Mouse (Mus musculus): ENCODE measurements around the gene Srgap1.

Gene Srgap1

GRCm38 (mm10) chr10:121820846-121821245 lies 226.3 kb downstream of the Srgap1 start:
- 80% methylated on average over 7 of the region's 7 CpGs for WGBS

GRCm38 (mm10) chr10:121817983-121818382 lies 229.1 kb downstream of the Srgap1 start:
- WGBS, result 88% methylated on average over 7 of the region's 7 CpGs

GRCm38 (mm10) chr10:121807771-121808170 lies 239.3 kb downstream of the Srgap1 start:
- WGBS, result 94% methylated on average over 11 of the region's 11 CpGs

- WGBS, result 81% methylated on average over 11 of the region's 11 CpGs
Measured at GRCm38 (mm10) chr10:121806806-121807205, 240.3 kb downstream of the Srgap1 start.

- 86% methylated on average over 11 of the region's 11 CpGs for WGBS
Measured at GRCm38 (mm10) chr10:121805933-121806341, 241.2 kb downstream of the Srgap1 start.

GRCm38 (mm10) chr10:121804551-121804950 lies 242.6 kb downstream of the Srgap1 start:
- 96% methylated on average over 13 of the region's 13 CpGs for WGBS

- 96% methylated on average over 13 of the region's 13 CpGs for WGBS
Measured at GRCm38 (mm10) chr10:121800041-121800440, 247.1 kb downstream of the Srgap1 start.

- WGBS, result 77% methylated on average over 8 of the region's 8 CpGs
Measured at GRCm38 (mm10) chr10:121796027-121796802, 250.9 kb downstream of the Srgap1 start.

- 93% methylated on average over 12 of the region's 12 CpGs for WGBS
Measured at GRCm38 (mm10) chr10:121794486-121794885, 252.6 kb downstream of the Srgap1 start.

- 91% methylated on average over 17 of the region's 17 CpGs for WGBS
Measured at GRCm38 (mm10) chr10:121792661-121793060, 254.5 kb downstream of the Srgap1 start.

- 67% methylated on average over 6 of the region's 6 CpGs for WGBS
Measured at GRCm38 (mm10) chr10:121790078-121790477, 257.0 kb downstream of the Srgap1 start.

- WGBS, result 82% methylated on average over 3 of the region's 3 CpGs
Measured at GRCm38 (mm10) chr10:121788536-121788935, 258.6 kb downstream of the Srgap1 start.

GRCm38 (mm10) chr10:121781159-121781558 lies 266.0 kb downstream of the Srgap1 start:
- whole genome bisulfite sequencing, result 41% methylated on average over 14 of the region's 14 CpGs

GRCm38 (mm10) chr10:121775990-121776389 lies 271.1 kb downstream of the Srgap1 start:
- WGBS, result 45% methylated on average over 3 of the region's 3 CpGs

- WGBS, result 81% methylated on average over 4 of the region's 4 CpGs
Measured at GRCm38 (mm10) chr10:121773813-121774212, 273.3 kb downstream of the Srgap1 start.

GRCm38 (mm10) chr10:121770624-121771577 lies 276.2 kb downstream of the Srgap1 start:
- 48% methylated on average over 20 of the region's 20 CpGs for WGBS

GRCm38 (mm10) chr10:121769711-121770110 lies 277.4 kb downstream of the Srgap1 start:
- WGBS, result 91% methylated on average over 5 of the region's 5 CpGs

- WGBS, result 86% methylated on average over 3 of the region's 3 CpGs
Measured at GRCm38 (mm10) chr10:121767295-121767694, 279.8 kb downstream of the Srgap1 start.

GRCm38 (mm10) chr10:121765174-121766057 lies 281.7 kb downstream of the Srgap1 start:
- 41% methylated on average over 10 of the region's 10 CpGs for WGBS

GRCm38 (mm10) chr10:121764469-121765173 lies 282.5 kb downstream of the Srgap1 start:
- 77% methylated on average over 13 of the region's 13 CpGs for WGBS

GRCm38 (mm10) chr10:121763191-121763590 lies 283.9 kb downstream of the Srgap1 start:
- 76% methylated on average over 9 of the region's 13 CpGs for WGBS
